Mouse (Mus musculus): ENCODE results near the gene Sept9. TPM values are rescaled to one million over a fixed set of nuclear protein-coding genes. Genes with fewer than 3 reads are reported as not detected.

The Sept9 gene
- polyA plus RNA-seq, 2 experiments, result 78.7 to 125 TPM

DNA sequence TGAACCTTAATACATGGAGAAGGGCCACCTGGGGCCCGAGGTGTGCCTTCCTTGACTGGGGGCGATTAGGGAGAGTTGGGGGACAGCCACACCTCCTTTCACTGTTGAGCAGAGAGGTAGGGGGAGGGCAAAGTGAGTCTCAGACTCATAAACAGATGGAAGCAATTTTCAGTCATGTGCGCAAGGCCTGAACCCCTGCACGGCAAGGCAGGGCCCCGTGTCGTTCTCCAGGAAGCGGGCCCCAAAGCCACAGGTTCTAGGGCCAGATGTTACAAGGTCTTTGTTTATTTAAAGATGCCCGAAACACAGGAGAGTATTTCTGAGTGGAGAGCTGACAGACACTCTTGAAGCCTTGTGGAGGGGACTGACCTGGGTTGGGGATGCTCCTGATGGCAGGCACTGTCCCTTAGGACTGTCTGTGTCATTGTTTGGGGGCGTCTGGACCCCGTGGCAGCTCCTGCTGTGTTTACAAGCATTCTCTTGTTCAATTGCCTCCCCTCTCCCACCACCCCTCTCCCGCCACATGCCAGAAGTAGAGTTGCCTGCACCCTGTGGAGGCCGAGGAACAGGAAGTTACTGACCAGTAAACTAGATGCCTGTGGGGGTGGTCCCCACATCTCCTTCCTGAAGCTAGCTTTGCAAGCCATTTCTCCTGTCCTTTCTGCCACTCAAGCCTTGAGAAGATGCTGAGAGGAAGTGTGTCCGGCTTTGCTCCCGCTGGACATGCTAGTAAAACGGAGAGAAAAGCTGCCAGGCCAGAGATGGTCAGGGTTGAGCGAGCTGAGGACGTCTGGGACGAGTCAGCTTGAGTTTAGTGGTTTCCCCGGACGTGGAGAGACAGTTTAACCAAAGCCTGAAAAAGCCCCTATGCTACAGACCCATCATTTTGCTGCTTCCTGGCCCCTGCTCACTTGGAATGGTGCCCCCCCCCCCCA, 150.2 kb downstream of the Sept9 start:
- Histone ChIP-seq H3K4me1 (ENCODE audit: control insufficient read depth, insufficient read depth, low read length) (peaks cover 61% of the 10 kb centered on the region), H3K9ac (ENCODE audit: low read depth, low read length, severe bottlenecking) (peak overlapping the region; percentile 21; the same call in 1 of the 2 replicates), H3K9me3 (ENCODE audit: control insufficient read depth, low read length) (no peaks in the 10 kb centered on the region), H3K4me3 (replicated peaks; ENCODE audit: low read length) (no peak overlapping the region), H3K4me2 (replicated peaks; ENCODE audit: low read depth, low read length, severe bottlenecking) (peak overlapping the region; percentile 22), H3K27me3 (ENCODE audit: control insufficient read depth, insufficient read depth, low read length) (no peaks in the 10 kb centered on the region), H3K36me3 (ENCODE audit: control insufficient read depth, insufficient read depth, low read length) (peaks cover 36% of the 10 kb centered on the region), H3K27ac (replicated peaks; ENCODE audit: low read depth, low read length) (peak overlapping the region; percentile 74)
- DNase-seq (ENCODE audit: low spot score) (no peak), ATAC-seq (ENCODE audit: low FRiP score, low read depth) (no peak)
- no peak for TF ChIP-seq POLR2A (IDR thresholded peaks at IDR 0.05; ENCODE audit: borderline replicate concordance, extremely low read depth, insufficient read depth, insufficient read length)
- 13% methylated on average over 20 of the region's 20 CpGs for WGBS

GRCm38 (mm10) chr11:117350462-117351222, 151.2 kb downstream of the Sept9 start:
- Histone ChIP-seq H3K27me3 (ENCODE audit: control insufficient read depth, insufficient read depth, low read length) (no peaks in the 10 kb centered on the region), H3K4me2 (replicated peaks; ENCODE audit: low read depth, low read length, severe bottlenecking) (no peak overlapping the region), H3K9ac (ENCODE audit: low read depth, low read length, severe bottlenecking) (peak overlapping the region; percentile 21; the same call in 1 of the 2 replicates), H3K27ac (replicated peaks; ENCODE audit: low read depth, low read length) (peak overlapping the region; percentile 74), H3K4me3 (replicated peaks; ENCODE audit: low read length) (no peak overlapping the region), H3K9me3 (ENCODE audit: control insufficient read depth, low read length) (no peaks in the 10 kb centered on the region), H3K4me1 (ENCODE audit: control insufficient read depth, insufficient read depth, low read length) (peaks cover 51% of the 10 kb centered on the region), H3K36me3 (ENCODE audit: control insufficient read depth, insufficient read depth, low read length) (peaks cover 46% of the 10 kb centered on the region)
- ATAC-seq (ENCODE audit: low FRiP score, low read depth) (no peak), DNase-seq (ENCODE audit: low spot score) (no peak)
- no peak for TF ChIP-seq POLR2A (IDR thresholded peaks at IDR 0.05; ENCODE audit: borderline replicate concordance, extremely low read depth, insufficient read depth, insufficient read length)
- 73% methylated on average over 11 of the region's 11 CpGs for WGBS

- no peak for TF ChIP-seq POLR2A (IDR thresholded peaks at IDR 0.05; ENCODE audit: borderline replicate concordance, extremely low read depth, insufficient read depth, insufficient read length)
- H3K4me1 ChIP-seq (ENCODE audit: control insufficient read depth, insufficient read depth, low read length), result peaks cover 28% of the 10 kb centered on the region
- H3K4me3 ChIP-seq (replicated peaks; ENCODE audit: low read length), result no peak overlapping the region
- H3K9me3 ChIP-seq (ENCODE audit: control insufficient read depth, low read length), result no peaks in the 10 kb centered on the region
- no peak for ATAC-seq (ENCODE audit: low FRiP score, low read depth)
- H3K27ac ChIP-seq (replicated peaks; ENCODE audit: low read depth, low read length), result no peak overlapping the region
- peaks cover 69% of the 10 kb centered on the region for H3K36me3 ChIP-seq (ENCODE audit: control insufficient read depth, insufficient read depth, low read length)
- H3K27me3 ChIP-seq (ENCODE audit: control insufficient read depth, insufficient read depth, low read length), result no peaks in the 10 kb centered on the region
- DNase-seq (ENCODE audit: low spot score), result no peak
- no peak overlapping the region for H3K9ac ChIP-seq (ENCODE audit: low read depth, low read length, severe bottlenecking)
- WGBS, result 91% methylated on average over 11 of the region's 11 CpGs
- no peak overlapping the region for H3K4me2 ChIP-seq (replicated peaks; ENCODE audit: low read depth, low read length, severe bottlenecking)
Measured at GRCm38 (mm10) chr11:117353126-117353525, 153.7 kb downstream of the Sept9 start.

DNA sequence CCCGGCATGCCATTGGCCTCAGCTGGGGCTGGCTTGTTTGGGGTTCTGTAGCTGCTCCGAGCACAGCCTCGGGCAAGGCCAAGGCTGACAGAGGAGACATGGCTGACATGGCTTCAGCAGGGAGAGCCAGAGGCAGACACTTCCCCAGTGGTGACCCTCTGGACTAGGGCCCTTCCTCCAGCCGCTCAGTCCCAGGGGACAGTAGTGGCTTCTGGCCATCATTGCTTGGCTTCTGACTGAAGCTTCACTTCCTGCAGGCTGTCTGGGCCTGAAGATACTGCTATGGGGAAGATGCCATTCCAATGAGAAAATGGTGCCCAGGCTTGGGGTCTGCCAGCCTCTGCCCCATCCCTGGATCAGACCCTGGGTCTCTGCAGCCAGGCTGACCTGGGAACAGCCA, 154.6 kb downstream of the Sept9 start:
- ATAC-seq (ENCODE audit: low FRiP score, low read depth), result no peak
- no peak for DNase-seq (ENCODE audit: low spot score)
- H3K36me3 ChIP-seq (ENCODE audit: control insufficient read depth, insufficient read depth, low read length), result peaks cover 77% of the 10 kb centered on the region
- H3K9ac ChIP-seq (ENCODE audit: low read depth, low read length, severe bottlenecking), result no peak overlapping the region
- no peak for TF ChIP-seq POLR2A (IDR thresholded peaks at IDR 0.05; ENCODE audit: borderline replicate concordance, extremely low read depth, insufficient read depth, insufficient read length)
- no peaks in the 10 kb centered on the region for H3K27me3 ChIP-seq (ENCODE audit: control insufficient read depth, insufficient read depth, low read length)
- H3K4me3 ChIP-seq (replicated peaks; ENCODE audit: low read length), result no peak overlapping the region
- H3K27ac ChIP-seq (replicated peaks; ENCODE audit: low read depth, low read length), result no peak overlapping the region
- WGBS, result 84% methylated on average over 4 of the region's 4 CpGs
- H3K9me3 ChIP-seq (ENCODE audit: control insufficient read depth, low read length), result no peaks in the 10 kb centered on the region
- peaks cover 18% of the 10 kb centered on the region for H3K4me1 ChIP-seq (ENCODE audit: control insufficient read depth, insufficient read depth, low read length)
- no peak overlapping the region for H3K4me2 ChIP-seq (replicated peaks; ENCODE audit: low read depth, low read length, severe bottlenecking)

DNA sequence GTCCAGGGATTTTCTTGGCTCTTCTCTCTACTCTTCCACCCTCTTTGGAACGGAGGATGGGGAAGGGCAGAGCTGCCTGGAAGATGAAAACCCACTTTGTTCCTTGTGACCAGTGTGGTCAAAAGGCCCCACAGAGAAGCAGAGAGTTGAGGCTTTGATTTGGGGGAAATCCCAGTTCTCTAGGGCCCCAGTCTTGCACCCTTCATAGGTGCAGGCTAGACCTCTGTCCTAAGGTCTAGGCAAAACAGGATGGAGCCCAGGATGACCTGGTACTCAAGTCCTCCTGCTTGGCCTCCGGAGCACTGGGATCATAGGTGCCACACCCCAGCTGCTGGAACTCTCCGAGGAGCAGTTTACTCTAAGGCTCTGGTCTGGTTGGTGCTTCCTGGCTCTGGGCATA, 157.5 kb downstream of the Sept9 start:
- WGBS, result 55% methylated on average over 3 of the region's 3 CpGs
- peaks cover 95% of the 10 kb centered on the region for H3K36me3 ChIP-seq (ENCODE audit: control insufficient read depth, insufficient read depth, low read length)
- H3K4me1 ChIP-seq (ENCODE audit: control insufficient read depth, insufficient read depth, low read length), result no peaks in the 10 kb centered on the region
- no peak overlapping the region for H3K4me2 ChIP-seq (replicated peaks; ENCODE audit: low read depth, low read length, severe bottlenecking)
- DNase-seq (ENCODE audit: low spot score), result no peak
- no peak overlapping the region for H3K9ac ChIP-seq (ENCODE audit: low read depth, low read length, severe bottlenecking)
- H3K27ac ChIP-seq (replicated peaks; ENCODE audit: low read depth, low read length), result no peak overlapping the region
- H3K4me3 ChIP-seq (replicated peaks; ENCODE audit: low read length), result no peak overlapping the region
- no peak for ATAC-seq (ENCODE audit: low FRiP score, low read depth)
- no peak for TF ChIP-seq POLR2A (IDR thresholded peaks at IDR 0.05; ENCODE audit: borderline replicate concordance, extremely low read depth, insufficient read depth, insufficient read length)
- no peaks in the 10 kb centered on the region for H3K9me3 ChIP-seq (ENCODE audit: control insufficient read depth, low read length)
- no peaks in the 10 kb centered on the region for H3K27me3 ChIP-seq (ENCODE audit: control insufficient read depth, insufficient read depth, low read length)
